Mouse (Mus musculus): ENCODE data around the gene Ap1g1. TPM values are rescaled to one million over a fixed set of nuclear protein-coding genes. Genes with fewer than 3 reads are reported as not detected.
"Not testable (repeated sequence)": the region's sequence is repeated elsewhere in the genome, so short reads cannot be mapped to it uniquely, and the experiment has no call there.

The Ap1g1 gene
- total RNA-seq, 2 experiments from 2014 or later = 28.2 to 37.0 TPM

- peak; percentile 39 for DNase-seq (ENCODE audit: low spot score)
These were observed 85.0 kb downstream of the Ap1g1 start for GRCm38 (mm10) chr8:109863398-109863797.

DNA sequence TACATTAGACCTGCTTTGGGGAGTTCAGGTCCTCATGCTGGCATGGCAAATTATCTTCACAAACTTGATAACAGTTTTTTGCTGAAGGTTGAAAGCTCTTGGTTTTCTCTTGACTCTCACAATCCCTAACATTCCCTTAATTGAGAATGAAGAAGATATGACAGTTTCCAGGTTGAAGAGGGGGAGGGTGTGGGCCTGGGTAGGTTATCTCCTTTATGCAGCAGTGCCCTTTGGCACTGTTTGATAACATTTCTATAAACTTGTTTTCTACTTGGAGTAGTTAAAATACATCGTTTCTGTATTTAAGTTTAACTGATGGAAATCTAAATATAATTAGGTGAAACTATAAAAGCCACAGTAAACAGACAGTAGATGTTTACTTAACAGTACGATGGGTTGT is 86.4 kb downstream of the Ap1g1 start:
- no peak for DNase-seq (ENCODE audit: low spot score)

DNA sequence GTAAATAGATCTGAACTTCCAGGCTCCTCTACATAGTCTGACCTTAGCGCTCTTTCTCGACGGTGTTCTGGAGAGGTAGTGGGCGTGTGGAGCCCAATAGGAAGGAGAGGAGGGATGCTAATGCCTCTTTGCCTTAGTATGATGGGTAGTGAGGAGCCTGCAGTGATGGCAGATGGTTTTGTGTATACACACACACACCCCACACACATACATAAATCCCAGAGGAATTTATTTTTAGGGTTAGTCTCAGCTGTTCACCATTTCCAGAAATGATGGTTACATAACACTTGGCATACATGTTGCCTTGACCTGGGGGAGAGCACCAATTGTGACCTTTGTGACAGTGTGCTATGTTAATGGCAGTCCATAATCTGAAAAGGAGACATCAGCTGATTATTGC is 87.2 kb downstream of the Ap1g1 start:
- no peak for DNase-seq (ENCODE audit: low spot score)

- no peak for DNase-seq (ENCODE audit: low spot score)
These were observed 88.3 kb downstream of the Ap1g1 start for GRCm38 (mm10) chr8:109866690-109867089.

DNA sequence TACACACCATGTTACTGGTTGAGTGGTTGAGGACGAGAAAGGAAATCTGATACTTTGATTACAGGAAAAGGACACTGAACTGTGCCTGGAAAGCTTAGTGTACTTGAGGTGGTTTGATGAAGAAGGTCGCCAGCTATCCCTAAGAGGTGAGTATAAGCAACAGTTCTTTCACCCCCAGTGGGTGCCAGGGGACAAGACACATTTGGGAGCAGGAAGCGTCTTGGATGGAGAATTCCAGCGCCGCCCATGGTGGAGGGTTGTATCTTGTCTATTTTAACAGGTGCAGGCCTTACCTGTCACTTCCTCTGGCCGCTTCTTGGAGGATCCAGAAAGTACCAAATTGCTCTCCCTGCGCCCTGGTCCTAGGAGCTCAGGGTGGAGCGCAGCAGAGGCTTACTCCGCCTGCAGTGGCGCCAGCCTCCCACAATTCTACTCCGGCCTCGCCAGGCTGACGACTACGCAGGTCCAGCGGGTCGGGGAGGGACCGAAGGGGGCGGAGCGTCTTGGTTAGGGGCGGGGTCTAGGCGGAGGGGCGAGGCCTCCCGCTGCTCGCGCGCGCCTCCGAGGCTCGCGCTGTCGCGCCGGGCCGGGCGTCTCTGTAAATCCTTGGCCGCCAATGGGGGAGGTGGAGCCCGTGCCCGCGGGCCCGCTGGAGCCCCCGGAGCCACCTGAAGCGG is 89.8 kb downstream of the Ap1g1 start, which contains the start of gene Phlpp2:
Gene Phlpp2 (plus strand): TSS at position 540 of the 677 bp plus-strand sequence.
- DNase-seq (ENCODE audit: low spot score) = peak; percentile 96

GRCm38 (mm10) chr8:109868680-109869361 is 90.5 kb downstream of the Ap1g1 start:
- DNase-seq (ENCODE audit: low spot score) = peak; percentile 22

DNA sequence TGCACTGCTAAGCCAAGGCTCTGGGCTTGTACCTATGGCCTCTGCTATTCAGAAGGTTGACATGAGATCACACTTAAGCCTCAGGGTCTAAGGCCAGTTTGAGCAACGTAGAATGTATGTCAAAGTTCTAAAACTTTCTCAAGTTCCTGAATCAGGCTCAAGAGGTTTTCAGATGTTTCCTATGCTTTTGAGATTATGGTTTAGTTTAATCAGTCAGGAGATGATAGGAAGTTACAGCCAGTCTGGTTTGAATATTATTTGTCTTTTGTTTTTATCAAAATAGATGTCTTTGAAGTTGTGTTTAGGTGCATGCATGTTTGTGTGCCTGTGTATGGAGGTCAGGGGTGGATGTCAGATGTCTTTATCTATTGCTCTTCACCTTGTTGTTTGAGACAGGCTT is 92.7 kb downstream of the Ap1g1 start:
- DNase-seq (ENCODE audit: low spot score) = no peak

- DNase-seq (ENCODE audit: low spot score) = not testable (repeated sequence)
These were observed 95.4 kb downstream of the Ap1g1 start for GRCm38 (mm10) chr8:109873800-109874199.

- DNase-seq (ENCODE audit: low spot score) = no peak
These were observed 101.8 kb downstream of the Ap1g1 start for GRCm38 (mm10) chr8:109880012-109880662.

- DNase-seq (ENCODE audit: low spot score) = no peak
These were observed 106.9 kb downstream of the Ap1g1 start for GRCm38 (mm10) chr8:109885294-109885693.

DNA sequence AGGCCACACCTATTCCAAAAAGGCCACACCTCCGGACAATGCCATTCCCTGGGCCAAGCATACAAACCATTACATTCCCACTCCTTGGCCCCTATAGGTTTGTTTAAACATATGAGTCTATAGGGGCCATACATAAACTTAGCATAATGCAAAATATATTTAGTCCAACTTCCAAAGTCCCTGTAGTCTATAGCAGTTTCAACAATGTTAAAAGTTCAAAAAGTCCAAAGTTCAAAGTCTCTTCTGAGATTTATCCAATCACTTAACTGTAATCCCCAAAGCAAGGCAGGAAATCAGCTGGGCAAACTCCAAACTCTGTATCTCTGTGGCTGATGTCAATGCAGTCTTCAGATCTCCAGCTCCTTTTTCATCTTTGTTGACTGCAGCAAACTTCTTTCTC is 110.9 kb downstream of the Ap1g1 start:
- DNase-seq (ENCODE audit: low spot score) = no peak

DNA sequence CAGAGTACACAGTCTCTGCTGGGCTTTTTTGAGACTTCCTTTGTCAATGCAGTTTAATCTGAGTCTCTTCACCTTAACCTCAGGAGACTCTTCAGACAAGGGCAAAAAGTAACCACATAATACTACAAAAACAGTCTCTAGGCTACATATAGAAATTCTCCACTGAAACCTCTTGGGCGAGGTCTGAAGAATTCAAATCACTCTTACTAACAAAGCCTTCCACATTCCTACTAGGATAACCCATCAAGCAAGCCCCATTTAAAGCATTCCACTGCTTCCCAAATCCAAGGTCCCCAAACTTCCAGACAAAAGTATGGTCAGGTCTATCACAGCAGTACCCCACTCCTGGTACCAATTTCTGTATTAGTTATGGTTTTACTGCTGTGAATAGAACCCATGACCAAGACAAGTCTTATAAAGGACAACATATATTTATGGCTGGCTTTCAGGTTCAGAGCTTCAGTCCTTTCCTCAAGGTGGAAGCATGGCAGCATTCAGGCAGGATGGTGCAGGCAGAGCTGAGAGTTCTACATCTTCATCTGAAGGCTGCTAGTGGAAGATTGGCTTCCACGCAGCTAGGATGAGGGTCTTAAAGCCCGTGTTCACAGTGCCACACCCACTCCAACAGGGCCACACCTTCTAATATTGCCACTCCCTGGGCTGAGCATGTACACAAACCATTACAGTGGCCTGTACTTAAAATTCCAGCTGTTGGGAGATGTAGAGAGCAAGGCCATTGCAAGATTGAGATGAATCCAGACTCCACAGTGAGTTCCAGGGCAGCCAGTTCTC is 112.6 kb downstream of the Ap1g1 start:
- DNase-seq (ENCODE audit: low spot score) = no peak

- DNase-seq (ENCODE audit: low spot score) = no peak
These were observed 116.3 kb downstream of the Ap1g1 start for GRCm38 (mm10) chr8:109894636-109895035.

- no peak for DNase-seq (ENCODE audit: low spot score)
These were observed 117.0 kb downstream of the Ap1g1 start for GRCm38 (mm10) chr8:109895355-109895754.

DNA sequence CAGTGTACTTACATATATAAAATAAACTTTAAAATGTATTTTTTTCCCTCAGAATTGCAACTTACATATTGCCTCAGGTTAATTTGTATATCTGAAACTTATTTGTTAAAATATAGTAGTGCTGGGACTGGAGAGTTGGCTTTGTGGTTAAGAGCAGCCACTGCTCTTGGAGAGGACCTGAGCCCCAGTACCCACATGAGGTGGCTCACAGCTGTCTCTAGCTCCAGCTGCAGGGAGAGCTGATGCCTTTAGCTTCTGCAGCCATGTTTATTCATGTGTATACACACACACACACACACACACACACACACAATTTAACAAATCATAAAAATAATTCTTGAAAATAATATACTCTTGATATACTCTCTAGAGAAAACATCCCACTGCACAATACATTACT is 124.0 kb downstream of the Ap1g1 start:
- DNase-seq (ENCODE audit: low spot score) = no peak

- DNase-seq (ENCODE audit: low spot score) = no peak
These were observed 125.6 kb downstream of the Ap1g1 start for GRCm38 (mm10) chr8:109903909-109904469.

DNA sequence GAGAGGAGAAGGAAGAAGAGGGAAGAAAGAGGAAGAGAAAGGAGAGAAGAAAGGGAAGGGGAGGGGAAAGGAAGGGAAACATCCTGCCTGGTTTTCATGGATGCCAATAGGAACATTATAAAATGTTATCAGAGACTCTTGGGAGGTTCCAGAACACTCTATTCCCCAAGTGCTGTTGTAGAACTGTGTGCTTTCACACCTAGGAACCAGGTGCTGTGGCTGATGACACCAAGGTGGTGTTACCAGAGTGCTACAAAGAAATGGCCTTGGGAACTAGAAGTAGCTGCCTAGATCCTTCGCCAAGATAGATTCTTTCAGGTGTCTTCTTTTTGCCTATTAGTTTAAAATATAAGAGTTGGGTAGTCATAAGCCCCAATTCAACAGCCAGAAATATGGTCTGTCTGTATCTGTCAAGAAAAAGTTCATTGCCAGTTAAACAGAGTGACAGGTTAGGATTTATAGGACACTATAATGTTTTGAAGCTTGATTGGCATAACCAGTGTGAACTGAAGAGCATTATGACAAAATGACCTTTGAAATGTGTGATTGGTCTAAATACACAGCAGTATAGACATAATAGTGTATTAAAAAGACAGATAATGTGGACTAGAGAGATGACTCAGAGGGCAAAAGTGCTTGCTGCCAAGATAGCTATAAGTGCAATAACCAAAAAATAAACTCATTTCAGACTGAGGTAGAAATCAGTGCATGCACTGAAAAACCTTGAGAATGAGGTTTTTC is 126.7 kb downstream of the Ap1g1 start:
- no peak for DNase-seq (ENCODE audit: low spot score)

- no peak for DNase-seq (ENCODE audit: low spot score)
These were observed 128.6 kb downstream of the Ap1g1 start for GRCm38 (mm10) chr8:109906907-109907306.

GRCm38 (mm10) chr8:109907376-109907775 is 129.0 kb downstream of the Ap1g1 start:
- DNase-seq (ENCODE audit: low spot score) = no peak

Measured in gastrocnemius, adult 18-20 months (tissue).